ENCODE assay signal across 7 mouse cellular contexts in the genomic region with DNA sequence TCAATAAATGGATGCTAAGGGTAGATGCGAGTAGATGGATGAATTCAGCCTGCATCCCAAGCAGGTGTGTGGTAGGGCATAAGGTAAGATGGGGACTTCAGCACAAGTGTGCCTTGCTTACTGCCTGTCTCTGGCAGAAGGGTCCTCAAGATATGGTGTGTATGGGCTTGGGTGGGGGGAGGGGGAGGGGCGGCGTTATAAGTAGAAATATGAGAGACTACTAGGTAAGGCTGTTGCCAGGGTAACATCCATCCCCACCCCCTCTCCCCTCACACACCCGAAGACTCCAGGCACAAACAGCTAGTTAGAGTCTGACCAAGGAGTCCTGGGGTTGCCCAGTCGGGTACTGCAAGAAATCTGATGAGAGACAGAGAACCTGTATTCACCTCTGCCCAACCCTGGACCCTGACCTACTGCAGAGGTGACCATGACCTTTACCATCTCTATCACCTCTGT.
DNase-seq lines count a peak whose midpoint lies in the region; ATAC-seq lines count a peak whose summit lies in the region.

No protein-coding gene starts in this region.

- ATAC-seq in liver, embryonic 12.5 days = no peak
- ATAC-seq in forebrain, embryonic 13.5 days = peak; percentile 66
- peak; percentile 65 for ATAC-seq in limb, embryonic 11.5 days (ENCODE audit: insufficient number of reproducible peaks, low FRiP score, low TSS enrichment, low read depth)
- ATAC-seq in stomach, embryonic 15.5 days (ENCODE audit: insufficient read depth, low FRiP score, low read depth) = peak; percentile 22; the same call in 1 of the 2 replicates

- peak overlapping the region; percentile 46 for H3K4me2 ChIP-seq in liver, embryonic 12.5 days
- H3K4me2 ChIP-seq in forebrain, embryonic 13.5 days = peak overlapping the region; percentile 89
- H3K4me2 ChIP-seq in limb, embryonic 11.5 days (ENCODE audit: low read depth, severe bottlenecking) = peak overlapping the region; percentile 51
- peak overlapping the region; percentile 86 for H3K4me2 ChIP-seq in stomach, embryonic 15.5 days

- no peak overlapping the region for H3K9ac ChIP-seq in liver, embryonic 12.5 days
- 0 out of 2 replicates have a peak overlapping the region, but pooled peaks have one; percentile 63 for H3K9ac ChIP-seq in forebrain, embryonic 13.5 days
- H3K9ac ChIP-seq in limb, embryonic 11.5 days (ENCODE audit: low read length) = no peak overlapping the region
- H3K9ac ChIP-seq in stomach, embryonic 15.5 days = no peak overlapping the region

- peaks cover 23% of the 10 kb centered on the region for H3K27me3 ChIP-seq in liver, embryonic 12.5 days (replicated peaks)
- H3K27me3 ChIP-seq in forebrain, embryonic 13.5 days = no peaks in the 10 kb centered on the region
- H3K27me3 ChIP-seq in limb, embryonic 11.5 days (ENCODE audit: control insufficient read depth, insufficient read depth, low read length) = no peaks in the 10 kb centered on the region
- peaks cover 7% of the 10 kb centered on the region; the same call in 1 of the 2 replicates for H3K27me3 ChIP-seq in stomach, embryonic 15.5 days (replicated peaks)

- no peak overlapping the region for H3K4me3 ChIP-seq in liver, embryonic 12.5 days
- H3K4me3 ChIP-seq in forebrain, embryonic 13.5 days = peak overlapping the region; percentile 45
- H3K4me3 ChIP-seq in limb, embryonic 11.5 days (ENCODE audit: low read depth, low read length) = peak overlapping the region; percentile 18
- peak overlapping the region; percentile 39 for H3K4me3 ChIP-seq in stomach, embryonic 15.5 days (replicated peaks)

- H3K36me3 ChIP-seq in liver, embryonic 12.5 days = no peaks in the 10 kb centered on the region
- H3K36me3 ChIP-seq in forebrain, embryonic 13.5 days (ENCODE audit: poor library complexity, severe bottlenecking) = no peaks in the 10 kb centered on the region
- H3K36me3 ChIP-seq in limb, embryonic 11.5 days (ENCODE audit: control insufficient read depth, insufficient read depth, low read length) = no peaks in the 10 kb centered on the region
- H3K36me3 ChIP-seq in stomach, embryonic 15.5 days = no peaks in the 10 kb centered on the region

- whole genome bisulfite sequencing in liver, embryonic 12.5 days (ENCODE audit: insufficient replicate concordance) = 35% methylated on average over 5 of the region's 5 CpGs
- WGBS in forebrain, embryonic 13.5 days = 40% methylated on average over 5 of the region's 5 CpGs
- 32% methylated on average over 5 of the region's 5 CpGs for WGBS in limb, embryonic 11.5 days
- 28% methylated on average over 5 of the region's 5 CpGs for WGBS in stomach, embryonic 15.5 days

- no peaks in the 10 kb centered on the region for H3K9me3 ChIP-seq in liver, embryonic 12.5 days (replicated peaks)
- H3K9me3 ChIP-seq in forebrain, embryonic 13.5 days (replicated peaks) = no peaks in the 10 kb centered on the region
- H3K9me3 ChIP-seq in limb, embryonic 11.5 days (ENCODE audit: control insufficient read depth, low read length) = no peaks in the 10 kb centered on the region
- H3K9me3 ChIP-seq in stomach, embryonic 15.5 days = no peaks in the 10 kb centered on the region

- no peaks in the 10 kb centered on the region for H3K4me1 ChIP-seq in liver, embryonic 12.5 days
- H3K4me1 ChIP-seq in forebrain, embryonic 13.5 days = peaks cover 12% of the 10 kb centered on the region; the same call in 1 of the 2 replicates
- H3K4me1 ChIP-seq in limb, embryonic 11.5 days (ENCODE audit: control insufficient read depth, insufficient read depth, low read length) = no peaks in the 10 kb centered on the region; the same call in 1 of the 2 replicates
- H3K4me1 ChIP-seq in stomach, embryonic 15.5 days = peaks cover 6% of the 10 kb centered on the region

- no peak overlapping the region for H3K27ac ChIP-seq in liver, embryonic 12.5 days
- H3K27ac ChIP-seq in forebrain, embryonic 13.5 days = no peak overlapping the region
- no peak overlapping the region for H3K27ac ChIP-seq in limb, embryonic 11.5 days (replicated peaks; ENCODE audit: low read depth, low read length)
- no peak overlapping the region for H3K27ac ChIP-seq in stomach, embryonic 15.5 days

- DNase-seq in liver = no peak
- no peak for DNase-seq in limb, embryonic 11.5 days (ENCODE audit: low spot score)
- DNase-seq in thymus, postnatal 10 days (ENCODE audit: low spot score in 2 of 2) = no peak
- DNase-seq in spleen, adult 18-20 months = no peak
